24 mouse cellular contexts compared by ENCODE assay signal in the genomic region with DNA sequence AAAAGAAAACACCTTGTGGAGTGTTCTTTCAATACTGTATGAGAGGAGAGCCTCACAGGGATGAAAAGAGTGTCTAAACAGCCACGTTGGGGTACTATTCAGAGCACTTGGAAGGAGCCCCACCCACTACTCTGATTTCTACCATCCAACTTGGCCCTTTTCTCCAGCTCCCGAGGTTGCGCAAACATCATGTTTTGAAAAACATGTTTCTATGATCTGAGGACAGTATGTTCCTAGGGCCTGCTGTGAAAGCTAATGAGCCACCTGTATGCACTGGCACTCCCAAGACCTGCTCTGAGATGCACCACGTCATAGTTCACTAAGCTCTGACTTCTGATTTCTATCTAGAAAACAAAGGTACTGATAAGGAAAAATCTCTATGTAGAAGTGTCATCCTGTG. TPM values are rescaled to one million over a fixed set of nuclear protein-coding genes. Genes with fewer than 3 reads are reported as not detected.
DNase-seq lines count a peak whose midpoint lies in the region; ATAC-seq and TF ChIP-seq lines count a peak whose summit lies in the region.
"Had no signal": no experiment of that assay in that cellular context is flagged by ENCODE, and none has a peak within 500 bp of the region (broad histone marks: within the 10 kb centered on the region; RNA-seq: fewer than 3 reads in every experiment).

No protein-coding gene starts in this region.

- 75% methylated on average over 4 of the region's 4 CpGs for WGBS in heart, embryonic 12.5 days
- WGBS in lung, adult 2 months = 48% methylated on average over 4 of the region's 4 CpGs

- no peak overlapping the region for H3K9ac ChIP-seq in heart, embryonic 12.5 days
- H3K9ac ChIP-seq: embryonic facial prominence, embryonic 15.5 days; forebrain, embryonic 13.5 days; heart, embryonic 15.5 days; hindbrain, embryonic 15.5 days; limb, embryonic 13.5 days; liver, embryonic 15.5 days; neural tube, embryonic 15.5 days had no signal

- no peak for ATAC-seq in heart, embryonic 12.5 days (ENCODE audit: insufficient number of reproducible peaks, low FRiP score)
- ATAC-seq: forebrain, embryonic 13.5 days had no signal

- H3K36me3 ChIP-seq in heart, embryonic 12.5 days = no peaks in the 10 kb centered on the region
- H3K36me3 ChIP-seq: embryonic facial prominence, embryonic 15.5 days; heart, embryonic 15.5 days; hindbrain, embryonic 15.5 days; limb, embryonic 13.5 days; liver, embryonic 15.5 days; neural tube, embryonic 15.5 days had no signal

- no peak for TF ChIP-seq CTCF in lung, adult 2 months (IDR thresholded peaks at IDR 0.05; ENCODE audit: insufficient read depth, low read length)

- H3K9me3 ChIP-seq in heart, embryonic 12.5 days (replicated peaks) = no peaks in the 10 kb centered on the region
- H3K9me3 ChIP-seq: embryonic facial prominence, embryonic 15.5 days; forebrain, embryonic 13.5 days; heart, embryonic 15.5 days; hindbrain, embryonic 15.5 days; limb, embryonic 13.5 days; liver, embryonic 15.5 days; neural tube, embryonic 15.5 days had no signal

- TF ChIP-seq POLR2A in lung, adult 2 months (IDR thresholded peaks at IDR 0.05; ENCODE audit: borderline replicate concordance, extremely low read depth, low read depth, low read length) = no peak

- H3K27me3 ChIP-seq in heart, embryonic 12.5 days (replicated peaks) = no peaks in the 10 kb centered on the region
- H3K27me3 ChIP-seq: embryonic facial prominence, embryonic 15.5 days; forebrain, embryonic 13.5 days; heart, embryonic 15.5 days; hindbrain, embryonic 15.5 days; limb, embryonic 13.5 days; liver, embryonic 15.5 days; neural tube, embryonic 15.5 days had no signal

- DNase-seq in heart, adult 18-20 months = peak; percentile 67 to 78
- peak; percentile 43 to 73 for DNase-seq in lung, adult 18-20 months
- no peak for DNase-seq in lung, adult 2 months
- peak; percentile 37 for DNase-seq in gastrocnemius, postnatal 25 days
- DNase-seq in retina, postnatal 1 day = no peak
- DNase-seq in right cerebral cortex, postnatal 14 days = no peak
- DNase-seq: cerebellum, postnatal 10 days; kidney, adult 11 months; kidney, postnatal 10 days; midbrain, embryonic 14.5 days; right cerebral cortex, postnatal 4 days; thymus, postnatal 4 days had no signal

- H3K27ac ChIP-seq in heart, embryonic 12.5 days (ENCODE audit: poor library complexity, severe bottlenecking) = no peak overlapping the region
- H3K27ac ChIP-seq: embryonic facial prominence, embryonic 15.5 days; forebrain, embryonic 13.5 days; heart, embryonic 15.5 days; hindbrain, embryonic 15.5 days; limb, embryonic 13.5 days; liver, embryonic 15.5 days; neural tube, embryonic 15.5 days had no signal

- H3K4me2 ChIP-seq in heart, embryonic 12.5 days = no peak overlapping the region
- H3K4me2 ChIP-seq: embryonic facial prominence, embryonic 15.5 days; forebrain, embryonic 13.5 days; heart, embryonic 15.5 days; hindbrain, embryonic 15.5 days; limb, embryonic 13.5 days; liver, embryonic 15.5 days; neural tube, embryonic 15.5 days had no signal

- no peak overlapping the region for H3K4me3 ChIP-seq in heart, embryonic 12.5 days
- no peak overlapping the region for H3K4me3 ChIP-seq in lung, adult 2 months (replicated peaks; ENCODE audit: extremely low read depth, low read depth, low read length)
- H3K4me3 ChIP-seq: embryonic facial prominence, embryonic 15.5 days; forebrain, embryonic 13.5 days; heart, embryonic 15.5 days; hindbrain, embryonic 15.5 days; limb, embryonic 13.5 days; liver, embryonic 15.5 days; myocyte; neural tube, embryonic 15.5 days had no signal

- H3K4me1 ChIP-seq in heart, embryonic 12.5 days (replicated peaks) = no peaks in the 10 kb centered on the region
- H3K4me1 ChIP-seq in lung, adult 2 months (ENCODE audit: control insufficient read depth, insufficient read depth, low read length) = peaks cover 4% of the 10 kb centered on the region
- H3K4me1 ChIP-seq: embryonic facial prominence, embryonic 15.5 days; forebrain, embryonic 13.5 days; heart, embryonic 15.5 days; hindbrain, embryonic 15.5 days; limb, embryonic 13.5 days; liver, embryonic 15.5 days; neural tube, embryonic 15.5 days had no signal

RNA-seq across cellular contexts. Expression of gene Il22ra2, which starts 6.0 kb away (rescaled TPM):
- total RNA-seq in heart, adult 18-20 months (2021) = 1 to 10 TPM in 1 of 2 experiments, not detected in 1; 2.7 TPM
- polyA plus RNA-seq in heart, embryonic 12.5 days (2016; fragmentation: Nextera tagmentation; extraction: Ambion mirVana) = not detected in 2 replicates
- 0.32 and 0.43 TPM in 2 replicates for polyA plus RNA-seq in lung, adult 2 months (2012; rRNA removed)
- not detected for total RNA-seq in gastrocnemius, postnatal 25 days (2021)
- total RNA-seq: layer of hippocampus, adult 8-10 months; left cerebral cortex, adult 18-20 months had no signal
- polyA plus RNA-seq: C2C12; forebrain, embryonic 13.5 days; heart, embryonic 15.5 days; hindbrain, embryonic 15.5 days; limb, embryonic 13.5 days; liver, embryonic 15.5 days; midbrain, embryonic 14.5 days; myocyte; neural tube, embryonic 15.5 days had no signal

RNA-seq across cellular contexts. Expression of gene Ifngr1, which starts 36.0 kb away (rescaled TPM):
- 10 to 100 TPM; 48.1 to 56.9 TPM for total RNA-seq in heart, adult 18-20 months (2021)
- polyA plus RNA-seq in heart, embryonic 12.5 days (2016; fragmentation: Nextera tagmentation; extraction: Ambion mirVana) = 31.0 and 33.0 TPM in 2 replicates
- 53.1 and 72.3 TPM in 2 replicates for polyA plus RNA-seq in lung, adult 2 months (2012; rRNA removed)
- total RNA-seq in gastrocnemius, postnatal 25 days (2021) = 10 to 100 TPM; 21.9 to 26.3 TPM

Comparison
In these comparisons a context has a peak if more than half of its experiments do, and no peak if none do; other contexts are left out.
1. DNase-seq: peak in heart, adult 18-20 months (2 of 2), lung, adult 18-20 months (2 of 2) and gastrocnemius, postnatal 25 days (single experiment); none in lung, adult 2 months (single experiment), retina, postnatal 1 day (single experiment) and right cerebral cortex, postnatal 14 days (single experiment).